ENCODE assay signal across 18 mouse cellular contexts in the genomic region with DNA sequence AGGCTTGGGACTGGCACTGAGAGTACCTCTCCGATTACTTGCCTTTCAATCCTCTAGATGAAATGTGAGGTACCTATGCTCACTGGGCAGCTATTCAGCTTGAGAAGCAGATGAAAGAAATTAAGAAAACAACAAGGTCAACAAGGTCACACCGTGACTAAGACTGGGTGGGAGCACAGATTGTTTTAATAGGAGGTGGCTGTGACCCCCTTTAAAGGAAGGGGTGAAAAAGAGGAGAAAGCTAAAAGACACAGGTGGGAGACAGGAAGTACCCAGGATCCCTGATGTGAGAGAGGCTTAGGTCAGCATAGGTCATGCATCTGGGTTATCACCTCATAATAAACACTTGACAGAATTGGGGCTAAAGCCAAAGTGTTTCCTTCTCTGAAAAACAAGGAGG.
DNase-seq lines count a peak whose midpoint lies in the region.
"Had no signal": no experiment of that assay in that cellular context is flagged by ENCODE, and none has a peak within 500 bp of the region (broad histone marks: within the 10 kb centered on the region; RNA-seq: fewer than 3 reads in every experiment).

No protein-coding gene starts in this region.

- no peaks in the 10 kb centered on the region for H3K36me3 ChIP-seq in forebrain, embryonic 10.5 days (replicated peaks)
- H3K36me3 ChIP-seq: embryonic facial prominence, embryonic 13.5 days; heart, embryonic 10.5 days had no signal

- 11% methylated on average over 2 of the region's 2 CpGs for WGBS in forebrain, embryonic 10.5 days

- DNase-seq in embryo, embryonic 10 days (ENCODE audit: low spot score) = peak; percentile 59
- DNase-seq in embryo, embryonic 9.5 days (ENCODE audit: extremely low spot score) = no peak
- peak; percentile 4 for DNase-seq in ES-CJ7 (ENCODE audit: low read depth, low spot score)
- peak; percentile 31 for DNase-seq in embryo, embryonic 11 days
- DNase-seq in mesoderm, embryonic 11.5 days (ENCODE audit: low read depth, low spot score) = peak; percentile 19
- DNase-seq in forebrain, embryonic 10.5 days (ENCODE audit: extremely low spot score, low spot score) = no peak
- DNase-seq in testis, postnatal 10 days (ENCODE audit: low spot score) = no peak
- DNase-seq: adrenal gland, adult 2 months; adrenal gland, postnatal 25 days; B cell, adult 2 months; cerebellum, postnatal 25 days; gastrocnemius, postnatal 36 days; heart, adult 18-20 months; heart, postnatal 10 days; kidney, adult 8-10 months had no signal

- peaks cover 18% of the 10 kb centered on the region for H3K4me1 ChIP-seq in forebrain, embryonic 10.5 days

- H3K4me3 ChIP-seq in forebrain, embryonic 10.5 days = no peak overlapping the region
- H3K4me3 ChIP-seq: embryonic facial prominence, embryonic 13.5 days; heart, embryonic 10.5 days had no signal

- H3K9me3 ChIP-seq in forebrain, embryonic 10.5 days = no peaks in the 10 kb centered on the region
- H3K9me3 ChIP-seq: embryonic facial prominence, embryonic 13.5 days; heart, embryonic 10.5 days had no signal

- H3K27me3 ChIP-seq in forebrain, embryonic 10.5 days (ENCODE audit: poor library complexity, severe bottlenecking) = no peaks in the 10 kb centered on the region
- H3K27me3 ChIP-seq: embryonic facial prominence, embryonic 13.5 days had no signal

- no peak overlapping the region for H3K27ac ChIP-seq in forebrain, embryonic 10.5 days
- H3K27ac ChIP-seq: embryonic facial prominence, embryonic 13.5 days; heart, embryonic 10.5 days; hindbrain, embryonic 14.5 days had no signal

Comparison
In these comparisons a context has a peak if more than half of its experiments do, and no peak if none do; other contexts are left out.
1. DNase-seq: peak in embryo, embryonic 10 days (single experiment), ES-CJ7 (single experiment), embryo, embryonic 11 days (single experiment) and mesoderm, embryonic 11.5 days (single experiment); none in embryo, embryonic 9.5 days (single experiment), forebrain, embryonic 10.5 days (single experiment) and testis, postnatal 10 days (single experiment).